Mouse (Mus musculus) MEL (cell line): ENCODE results near the gene Rangap1.

Source experiments
- CTCF ChIP-seq, 3 experiments: IDR thresholded peaks in 2 of 3; conservative IDR thresholded peaks in 1 of 3; 2 replicates each; pipeline ENCODE4 v1.5.1; 2011 to 2012; ENCODE audit warnings: low read length in 3 of 3, low read depth in 2 of 3, mild to moderate bottlenecking in 2 of 3, improper control_type of control experiment in 1 of 3, inconsistent platforms in 1 of 3, mixed read lengths in 1 of 3, moderate library complexity in 1 of 3; ENCODE audit not compliant: control insufficient read depth in 1 of 3, insufficient read depth in 1 of 3, poor library complexity in 1 of 3, severe bottlenecking in 1 of 3
- MAFK ChIP-seq: IDR thresholded peaks from 2 replicates; pipeline ENCODE4 v1.6.1; 2011; ENCODE audit warnings: low read depth, mild to moderate bottlenecking, low read length, improper control_type of control experiment, borderline replicate concordance
- MEF2A ChIP-seq: IDR thresholded peaks from 2 replicates; pipeline ENCODE4 v1.6.1; 2014; ENCODE audit warnings: low read depth, mild to moderate bottlenecking, inconsistent platforms, low read length, improper control_type of control experiment; ENCODE audit not compliant: poor library complexity, insufficient replicate concordance, severe bottlenecking; ENCODE audit errors: extremely low read depth
- MXI1 ChIP-seq: IDR thresholded peaks from 2 replicates; pipeline ENCODE4 v1.6.1; 2011; ENCODE audit warnings: mild to moderate bottlenecking, low read depth, low read length, improper control_type of control experiment
- MYC ChIP-seq: IDR thresholded peaks from 2 replicates; pipeline ENCODE4 v1.6.1; 2011; ENCODE audit warnings: low read depth, mild to moderate bottlenecking, low read length, improper control_type of control experiment, moderate library complexity
- POLR2A ChIP-seq, 2 experiments: IDR thresholded peaks; 2 replicates each; pipeline ENCODE4 v1.6.1; 2011 to 2012; ENCODE audit warnings: low read length in 2 of 2, mild to moderate bottlenecking in 2 of 2, control low read depth in 1 of 2, improper control_type of control experiment in 1 of 2, low read depth in 1 of 2, moderate library complexity in 1 of 2; ENCODE audit not compliant: control insufficient read depth in 1 of 2, insufficient read depth in 1 of 2, poor library complexity in 1 of 2
- RAD21 ChIP-seq: IDR thresholded peaks from 2 replicates; pipeline ENCODE4 v1.6.1; 2011; ENCODE audit warnings: mild to moderate bottlenecking, low read depth, low read length, improper control_type of control experiment

- no peak for TF ChIP-seq POLR2A (IDR thresholded peaks at IDR 0.05; ENCODE audit: control insufficient read depth in 1 of 2, insufficient read depth in 1 of 2, low read depth in 1 of 2, low read length in 2 of 2, poor library complexity in 1 of 2)
- no peak for TF ChIP-seq CTCF (IDR thresholded peaks at IDR 0.05 in 2 of 3, conservative IDR thresholded peaks at IDR 0.05 in 1 of 3; ENCODE audit: control insufficient read depth in 1 of 3, insufficient read depth in 1 of 3, low read depth in 2 of 3, low read length in 3 of 3, poor library complexity in 1 of 3, severe bottlenecking in 1 of 3)
- no peak for TF ChIP-seq MEF2A
- TF ChIP-seq MAFK, result no peak
- TF ChIP-seq MXI1, result no peak
- no peak for TF ChIP-seq RAD21
- TF ChIP-seq MYC, result no peak
Measured at GRCm38 (mm10) chr15:81739296-81739695, 6.0 kb downstream of the Rangap1 start.
